Mouse (Mus musculus) erythroblast, embryonic 14.5 days (primary cell): ENCODE results near the gene Atad5. TPM values are rescaled to one million over a fixed set of nuclear protein-coding genes. Genes with fewer than 3 reads are reported as not detected.
A peak's percentile ranks its signal among the peaks of the same experiment; 100 is the strongest.
"Not testable (repeated sequence)": the region's sequence is repeated elsewhere in the genome, so short reads cannot be mapped to it uniquely, and the experiment has no call there.

Experiments used
- H3K27me3 ChIP-seq: 2 replicates; pipeline ENCODE4 v1.6.1; 2012; ENCODE audit warnings: inconsistent platforms; ENCODE audit not compliant: control insufficient read depth
- H3K36me3 ChIP-seq: 2 replicates; pipeline ENCODE4 v1.6.1; 2012; ENCODE audit warnings: mild to moderate bottlenecking, inconsistent platforms; ENCODE audit not compliant: control insufficient read depth
- H3K4me1 ChIP-seq: 2 replicates; pipeline ENCODE4 v1.6.1; 2012; ENCODE audit warnings: inconsistent platforms; ENCODE audit not compliant: control insufficient read depth
- H3K4me3 ChIP-seq: replicated peaks from 2 replicates; pipeline ENCODE3; 2012; ENCODE audit warnings: moderate library complexity, mild to moderate bottlenecking, inconsistent platforms
- H3K9me3 ChIP-seq: 2 replicates; pipeline ENCODE4 v1.6.1; 2012; ENCODE audit warnings: low read length, inconsistent platforms, mixed read lengths; ENCODE audit not compliant: control insufficient read depth
- GATA1 ChIP-seq: IDR thresholded peaks from 2 replicates; pipeline ENCODE4 v1.6.1; 2012; ENCODE audit warnings: low read length, inconsistent platforms, mixed read lengths
- TAL1 ChIP-seq: IDR thresholded peaks from 3 replicates; pipeline ENCODE4 v1.6.1; 2012; ENCODE audit warnings: low read length, inconsistent platforms, mixed read lengths
- polyA plus RNA-seq: library from polyadenylated mRNA; stranded (reverse); fragments of >175 nt; gene quantifications from 2 replicates; pipeline ENCODE4 v1.2.3, GENCODE M21; 2012

Atad5 gene
- polyA plus RNA-seq, 1 experiment: 0.47 TPM

- no peak for TF ChIP-seq GATA1
- no peak for TF ChIP-seq TAL1
- H3K4me3 ChIP-seq: no peak overlapping the region
- H3K4me1 ChIP-seq: peaks cover 6% of the 10 kb centered on the region
- H3K9me3 ChIP-seq: no peaks in the 10 kb centered on the region
- peaks cover 96% of the 10 kb centered on the region for H3K36me3 ChIP-seq
- no peaks in the 10 kb centered on the region for H3K27me3 ChIP-seq
These were observed 27.0 kb upstream of the Atad5 start for GRCm38 (mm10) chr11:80062159-80062558.

DNA sequence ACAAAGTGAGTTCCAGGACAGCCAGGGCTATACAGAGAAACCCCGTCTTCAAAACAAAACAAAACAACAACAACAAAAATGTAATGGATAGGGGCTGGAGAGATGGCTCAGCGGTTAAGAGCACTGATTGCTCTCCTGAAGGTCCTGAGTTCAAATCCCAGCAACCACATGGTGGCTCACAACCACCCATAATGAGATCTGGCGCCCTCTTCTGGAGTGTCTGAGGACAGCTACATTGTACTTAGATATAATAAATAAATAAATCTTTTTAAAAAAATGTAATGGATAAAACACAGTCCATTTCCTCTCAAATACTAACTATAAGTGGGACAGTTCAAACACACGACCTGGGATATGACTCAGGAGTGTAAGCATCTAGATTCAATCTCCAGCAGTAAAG, 22.8 kb upstream of the Atad5 start:
- not testable (repeated sequence) for H3K4me3 ChIP-seq, H3K27me3 ChIP-seq, H3K9me3 ChIP-seq
- H3K36me3 ChIP-seq: peaks cover 91% of the 10 kb centered on the region
- H3K4me1 ChIP-seq: peaks cover 29% of the 10 kb centered on the region

DNA sequence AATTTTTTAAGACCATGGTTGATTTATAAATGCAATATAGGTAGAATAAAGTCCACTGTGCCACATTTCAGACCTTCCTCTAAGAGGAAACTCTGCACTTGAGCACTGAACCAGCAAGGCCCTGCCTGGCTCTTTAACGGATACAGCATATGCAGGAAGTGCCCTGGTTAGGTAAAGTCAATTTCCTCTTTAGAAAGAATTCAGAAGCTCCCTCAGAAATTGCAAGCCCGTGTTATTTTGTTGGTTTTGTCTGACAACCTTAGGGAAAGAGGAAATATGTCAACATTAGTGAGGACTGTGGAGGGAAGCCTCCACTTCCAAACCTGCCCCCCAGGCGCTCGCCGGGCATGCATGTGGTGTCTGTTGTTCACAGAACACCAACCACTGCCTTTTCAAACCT, 21.6 kb upstream of the Atad5 start:
- Histone ChIP-seq H3K4me3 (no peak overlapping the region), H3K4me1 (peaks cover 30% of the 10 kb centered on the region), H3K9me3 (no peaks in the 10 kb centered on the region), H3K36me3 (peaks cover 91% of the 10 kb centered on the region), H3K27me3 (no peaks in the 10 kb centered on the region)
- no peak for TF ChIP-seq GATA1
- TF ChIP-seq TAL1: no peak

GRCm38 (mm10) chr11:80069815-80070214, 19.4 kb upstream of the Atad5 start:
- Histone ChIP-seq H3K9me3 (no peaks in the 10 kb centered on the region), H3K4me1 (peaks cover 45% of the 10 kb centered on the region), H3K27me3 (no peaks in the 10 kb centered on the region), H3K4me3 (no peak overlapping the region), H3K36me3 (peaks cover 91% of the 10 kb centered on the region)
- TF ChIP-seq TAL1 (no peak), GATA1 (no peak)

GRCm38 (mm10) chr11:80071039-80071438, 18.2 kb upstream of the Atad5 start:
- TF ChIP-seq TAL1 (no peak), GATA1 (no peak)
- Histone ChIP-seq H3K4me1 (peaks cover 45% of the 10 kb centered on the region), H3K36me3 (peaks cover 92% of the 10 kb centered on the region), H3K4me3 (no peak overlapping the region), H3K27me3 (no peaks in the 10 kb centered on the region), H3K9me3 (no peaks in the 10 kb centered on the region)

DNA sequence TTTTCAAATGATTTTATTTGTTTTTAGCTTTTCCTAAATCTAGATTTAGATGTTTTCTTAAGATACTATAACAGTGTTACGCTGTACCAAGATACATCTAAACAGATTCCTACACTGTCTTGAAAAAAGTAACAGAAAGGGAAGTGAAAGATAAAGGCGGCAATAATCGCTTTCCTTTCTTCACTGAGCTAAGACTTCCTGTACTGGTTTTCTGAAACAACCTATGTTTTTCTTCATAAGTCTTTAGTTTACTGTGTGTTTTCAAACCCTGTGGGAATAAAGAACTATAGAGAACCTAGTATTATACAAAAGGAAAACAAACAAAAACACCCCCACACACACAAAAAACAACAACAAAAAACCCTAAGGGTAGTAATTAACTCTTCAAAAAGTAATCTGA, 16.8 kb upstream of the Atad5 start:
- Histone ChIP-seq H3K4me1 (peaks cover 55% of the 10 kb centered on the region), H3K36me3 (peaks cover 93% of the 10 kb centered on the region), H3K4me3 (no peak overlapping the region), H3K27me3 (no peaks in the 10 kb centered on the region), H3K9me3 (no peaks in the 10 kb centered on the region)
- TF ChIP-seq TAL1 (no peak), GATA1 (no peak)

- Histone ChIP-seq H3K4me3 (no peak overlapping the region), H3K27me3 (no peaks in the 10 kb centered on the region), H3K4me1 (peaks cover 57% of the 10 kb centered on the region), H3K9me3 (no peaks in the 10 kb centered on the region), H3K36me3 (peaks cover 86% of the 10 kb centered on the region)
- TF ChIP-seq TAL1 (no peak), GATA1 (no peak)
These were observed 13.5 kb upstream of the Atad5 start for GRCm38 (mm10) chr11:80075608-80076277.

GRCm38 (mm10) chr11:80077784-80078545, 11.2 kb upstream of the Atad5 start:
- Histone ChIP-seq H3K36me3 (peaks cover 65% of the 10 kb centered on the region), H3K27me3 (no peaks in the 10 kb centered on the region), H3K4me3 (peak overlapping the region; percentile 99), H3K9me3 (no peaks in the 10 kb centered on the region), H3K4me1 (peaks cover 66% of the 10 kb centered on the region)
- TF ChIP-seq TAL1 (no peak), GATA1 (no peak)

GRCm38 (mm10) chr11:80078831-80079230, 10.4 kb upstream of the Atad5 start:
- Histone ChIP-seq H3K27me3 (no peaks in the 10 kb centered on the region), H3K9me3 (peaks cover 6% of the 10 kb centered on the region), H3K4me1 (peaks cover 68% of the 10 kb centered on the region), H3K36me3 (peaks cover 64% of the 10 kb centered on the region), H3K4me3 (peak overlapping the region; percentile 99)
- TF ChIP-seq GATA1: no peak
- TF ChIP-seq TAL1: no peak
